Mouse (Mus musculus) left cerebral cortex, adult 2 months (tissue): ENCODE measurements around the gene Gm15557. TPM values are rescaled to one million over a fixed set of nuclear protein-coding genes. Genes with fewer than 3 reads are reported as not detected.
"Not testable (repeated sequence)": the region's sequence is repeated elsewhere in the genome, so short reads cannot be mapped to it uniquely, and the experiment has no call there.

ENCODE experiments used
- DNase-seq, 2 experiments: peaks; one replicate each; pipeline ENCODE4 v3.0.0; 2021 to 2022; ENCODE audit warnings: low spot score in 2 of 2, mixed read lengths in 1 of 2; ENCODE audit errors: extremely low spot score in 1 of 2
- H3K27ac ChIP-seq: fragments of 200-600 bp; 2 replicates; pipeline ENCODE4 v1.8.1; 2022
- H3K4me3 ChIP-seq: fragments of 200-600 bp; 2 replicates; pipeline ENCODE4 v1.8.1; 2022
- CTCF ChIP-seq: fragments of 200-600 bp; IDR thresholded peaks from 2 replicates; pipeline ENCODE4 v1.8.1; 2022; ENCODE audit warnings: antibody characterized with exemption, mild to moderate bottlenecking, moderate library complexity
- intact Hi-C: fragments of 180-260 bp; cut with DNase I; formaldehyde crosslinking; loops from one replicate; pipeline ENCODE4 v1.15.1; 2025
- long read RNA-seq, 2 experiments: library from polyadenylated mRNA; stranded (forward); transcript quantifications; one replicate each; pipeline ENCODE4 v2.0.0; 2021; ENCODE audit warnings: borderline mapping rate in 2 of 2
- total RNA-seq, 2 experiments: library from RNA; stranded (reverse); gene quantifications; 2 replicates each; pipeline ENCODE4 v1.2.3; 2021

The Gm15557 gene
- total RNA-seq, result not detected
- long read RNA-seq, experiment 1, result 0 reads
- long read RNA-seq, experiment 2, result 0 reads

DNA sequence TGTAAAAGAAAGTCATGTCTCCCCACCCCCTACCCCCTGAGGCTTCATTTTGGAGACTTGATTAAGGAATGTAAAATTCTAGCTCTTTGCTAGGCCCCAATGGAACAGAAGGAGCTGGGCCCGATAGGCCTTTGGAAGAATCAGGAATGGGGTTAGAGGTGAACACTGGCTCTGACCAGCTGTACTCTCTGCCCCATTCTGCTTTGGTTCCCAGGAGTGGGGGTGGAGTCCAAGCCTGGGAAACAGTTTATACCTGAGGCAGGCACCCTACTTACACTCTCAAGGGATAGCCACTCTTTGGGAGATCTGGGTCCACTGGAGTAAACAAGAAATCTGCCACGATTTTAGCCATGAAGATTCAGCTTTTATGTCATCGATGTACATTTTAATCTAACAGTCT lies at the start of gene Gm15557:
Gene Gm15557, plus strand, starts transcription at position 48 of the 400 bp plus-strand sequence.
- TF ChIP-seq CTCF, result no peak
- H3K27ac ChIP-seq, result no peak within 1 kb of the TSS
- no peak for DNase-seq
- no peak within 1 kb of the TSS for H3K4me3 ChIP-seq
- intact Hi-C loops, result no loop called here

GRCm38 (mm10) chr2:155894307-155895045 lies 46.1 kb upstream of the Gm15557 start:
- no peak overlapping the region for H3K4me3 ChIP-seq

DNA sequence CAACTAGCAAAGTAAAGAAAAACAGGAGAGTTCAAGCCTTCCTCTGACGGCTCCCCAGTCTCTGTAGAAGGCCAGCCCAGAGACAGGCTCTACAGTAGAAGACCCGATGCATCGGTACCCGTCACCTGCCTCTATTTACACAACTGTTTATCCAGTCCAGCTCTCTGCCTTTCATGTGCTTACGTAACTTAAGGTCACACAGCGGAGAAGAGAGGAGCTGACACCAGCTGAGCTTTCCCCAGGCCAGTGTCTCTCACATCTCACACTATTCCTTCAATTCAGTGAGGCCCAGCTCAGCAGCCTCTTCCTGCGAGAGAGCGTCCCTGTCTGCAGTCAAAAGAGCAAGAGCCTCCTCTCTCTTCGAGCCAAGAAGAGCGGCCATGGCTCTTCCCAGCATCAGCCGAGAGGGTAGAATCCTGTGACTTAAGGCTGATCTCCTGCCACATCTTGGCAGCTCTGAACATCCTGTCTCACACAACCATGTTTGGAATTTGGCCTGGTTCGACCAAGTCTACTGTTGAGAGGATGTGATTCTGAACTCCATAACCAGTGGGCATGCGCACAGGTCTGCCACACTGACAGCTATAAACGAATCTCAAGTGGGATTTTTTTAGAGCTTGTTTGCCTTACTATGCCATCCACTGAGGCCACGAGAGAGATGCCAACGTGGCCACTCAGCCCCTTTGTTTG lies 45.3 kb upstream of the Gm15557 start:
- TF ChIP-seq CTCF, result no peak
- intact Hi-C loops, result no loop called here
- Histone ChIP-seq H3K4me3 (no peak overlapping the region), H3K27ac (no peak overlapping the region)
- DNase-seq, result no peak

More at GRCm38 (mm10) chr2:155894307-155895045, 46.1 kb upstream of the Gm15557 start:
- intact Hi-C loops, result no loop called here
- TF ChIP-seq CTCF, result no peak
- no peak for DNase-seq
- no peak overlapping the region for H3K27ac ChIP-seq

DNA sequence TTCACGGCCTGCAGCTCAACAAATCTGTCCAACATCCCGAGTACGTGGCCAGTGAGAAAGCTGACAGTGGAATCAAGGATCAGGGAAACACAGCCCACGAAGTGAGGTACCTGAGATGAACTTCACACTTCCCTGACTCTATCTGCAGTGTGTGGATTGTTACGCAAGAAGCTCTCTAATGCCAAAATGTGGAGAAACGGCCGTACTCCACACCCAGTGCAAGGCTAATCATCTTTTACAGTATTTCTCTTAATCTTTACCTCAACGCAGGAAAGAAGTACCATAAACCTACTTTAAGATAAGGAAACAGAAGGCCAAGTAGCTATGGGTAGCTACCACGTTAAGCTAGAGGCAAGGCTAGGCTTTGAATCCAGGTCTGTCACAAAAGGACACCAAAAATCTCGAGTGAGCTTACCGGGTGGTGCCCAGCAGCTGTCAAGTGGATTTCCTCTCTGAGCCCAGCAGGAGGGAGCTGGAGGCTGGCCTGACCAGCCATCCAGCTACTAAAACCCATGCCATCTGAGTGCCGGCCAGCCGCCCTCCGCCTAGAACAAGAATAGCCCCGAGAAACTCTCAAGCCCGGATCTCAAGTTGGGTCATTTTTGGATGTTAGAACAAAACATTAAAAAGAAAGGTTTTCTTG lies 37.4 kb upstream of the Gm15557 start:
- Histone ChIP-seq H3K4me3 (no peak overlapping the region), H3K27ac (no peak overlapping the region)
- TF ChIP-seq CTCF, result no peak
- intact Hi-C loops, result no loop called here
- DNase-seq, result no peak

DNA sequence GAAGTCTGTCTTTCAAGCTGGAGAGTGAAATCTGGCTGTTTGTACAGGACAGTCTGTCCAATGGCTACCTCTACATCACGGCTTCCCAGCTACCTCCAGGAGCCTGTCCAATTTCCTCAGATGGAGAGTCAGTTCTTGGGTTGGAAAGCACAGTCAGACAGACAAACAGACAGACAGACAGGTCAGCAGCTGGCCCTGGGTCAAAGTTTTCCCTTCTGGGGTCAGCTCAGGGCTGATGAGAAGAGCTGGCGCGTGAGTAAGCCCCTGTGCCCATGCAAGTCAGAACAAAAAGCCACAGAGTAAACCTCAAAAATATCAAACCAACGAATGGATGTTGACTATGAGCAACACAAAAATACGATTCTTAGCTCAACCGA lies 36.9 kb upstream of the Gm15557 start:
- no peak for DNase-seq
- H3K27ac ChIP-seq, result no peak overlapping the region
- TF ChIP-seq CTCF, result no peak
- no peak overlapping the region for H3K4me3 ChIP-seq
- intact Hi-C loops, result no loop called here

DNA sequence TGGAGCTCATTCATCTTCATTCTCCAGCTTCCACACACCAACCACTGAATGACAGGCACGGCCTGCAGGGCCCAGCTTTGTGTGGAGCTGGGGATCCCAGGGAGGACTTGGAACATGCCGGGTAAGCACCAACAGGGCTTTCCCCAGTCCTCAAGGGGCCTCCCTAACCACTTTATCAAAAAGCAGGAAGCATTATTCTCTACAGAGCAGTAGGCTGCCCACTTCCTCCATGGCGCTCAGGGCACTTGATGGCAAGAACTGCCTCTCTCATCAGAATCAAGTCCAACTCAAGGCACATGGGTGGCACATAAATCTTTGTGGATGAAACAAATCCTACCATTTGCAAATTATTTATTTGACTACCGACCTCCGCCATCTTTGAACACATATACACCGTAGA lies 25.8 kb upstream of the Gm15557 start:
- intact Hi-C loops, result no loop called here

GRCm38 (mm10) chr2:155923143-155923542 lies 17.4 kb upstream of the Gm15557 start:
- DNase-seq, result no peak
- intact Hi-C loops, result no loop called here
- no peak overlapping the region for H3K4me3 ChIP-seq
- TF ChIP-seq CTCF, result no peak
- no peak overlapping the region for H3K27ac ChIP-seq

More for the DNA sequence above, 25.8 kb upstream of the Gm15557 start:
- no peak for TF ChIP-seq CTCF
- DNase-seq, result no peak
- H3K4me3 ChIP-seq, result no peak overlapping the region
- H3K27ac ChIP-seq, result no peak overlapping the region

DNA sequence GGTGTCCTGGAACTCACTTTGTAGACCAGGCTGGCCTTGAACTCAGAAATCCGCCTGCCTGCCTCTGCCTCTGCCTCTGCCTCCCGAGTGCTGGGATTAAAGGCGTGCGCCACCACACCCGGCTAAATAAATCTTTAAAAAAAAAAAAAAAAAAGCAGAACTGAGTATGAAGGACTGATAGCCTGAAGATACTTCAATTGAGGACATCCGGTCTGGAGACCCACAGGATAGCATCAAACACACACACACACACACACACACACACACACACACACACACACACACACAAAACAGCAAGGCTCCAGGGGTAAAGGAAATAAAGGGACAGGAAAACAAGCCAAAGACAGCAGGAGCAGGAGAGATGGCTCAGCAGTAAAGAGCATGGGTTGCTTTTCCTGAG lies 15.3 kb upstream of the Gm15557 start:
- intact Hi-C loops, H3K4me3 ChIP-seq, H3K27ac ChIP-seq, DNase-seq: not testable (repeated sequence)

DNA sequence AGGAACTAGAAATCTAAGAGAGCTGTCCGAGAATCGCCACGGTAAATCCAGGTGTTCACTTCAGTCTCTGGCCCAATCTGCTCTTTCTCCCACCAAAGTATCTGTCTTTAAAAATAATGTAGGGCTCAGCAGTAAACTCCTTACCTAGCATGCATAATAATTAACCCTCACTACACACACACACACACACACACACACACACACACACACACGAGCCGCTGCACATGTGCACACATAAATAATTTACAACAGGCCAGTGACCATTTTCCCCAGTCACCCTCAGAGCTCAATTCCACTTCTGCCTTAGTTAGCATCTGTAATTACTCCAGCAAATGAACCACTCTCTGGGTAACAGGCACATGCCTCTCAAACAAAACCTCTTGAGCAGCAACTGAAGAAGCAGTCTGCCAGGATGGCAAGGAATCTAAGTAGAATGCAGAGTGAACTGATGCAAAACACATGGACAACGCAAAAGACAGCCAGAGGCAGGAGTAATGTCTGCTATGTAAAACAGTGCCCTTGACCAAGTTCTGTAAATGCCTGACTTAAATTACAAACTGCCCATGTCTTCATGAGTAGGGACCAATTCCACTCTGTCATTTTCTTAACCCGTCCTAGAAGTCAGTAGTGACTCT lies 11.7 kb upstream of the Gm15557 start:
- intact Hi-C loops, result no loop called here
- TF ChIP-seq CTCF, result no peak
- no peak for DNase-seq
- peak overlapping the region; percentile 74 for H3K4me3 ChIP-seq
- no peak overlapping the region; the same call in 1 of the 2 replicates for H3K27ac ChIP-seq

- TF ChIP-seq CTCF, result no peak
- intact Hi-C loops, result loop anchor here (1.0 kb wide), 1 partner anchor 48 kb away; no protein-coding TSS in a partner anchor
- peak; percentile 92 to 94 for DNase-seq
- H3K27ac ChIP-seq, result peak within 1 kb of the TSS; percentile 90
- H3K4me3 ChIP-seq, result peak within 1 kb of the TSS; percentile 74
Measured at GRCm38 (mm10) chr2:155929531-155930442, 10.7 kb upstream of the Gm15557 start, which contains the start of gene Uqcc1. Uqcc1 (minus strand) TSS chr2:155930310.
